Mouse (Mus musculus) heart, embryonic 15.5 days (tissue): ENCODE measurements around the gene Med19. TPM values are rescaled to one million over a fixed set of nuclear protein-coding genes. Genes with fewer than 3 reads are reported as not detected.
A peak's percentile ranks its signal among the peaks of the same experiment; 100 is the strongest.
"Not testable (repeated sequence)": the region's sequence is repeated elsewhere in the genome, so short reads cannot be mapped to it uniquely, and the experiment has no call there.

Source experiments
- ATAC-seq: fragments of 200-750 bp; cut with Nextera tagmentation; replicated peaks from 2 replicates; pipeline ENCODE4 v1.8.0; 2017; ENCODE audit warnings: low read depth, moderate TSS enrichment; ENCODE audit not compliant: insufficient number of reproducible peaks, insufficient read depth, low FRiP score
- H3K27ac ChIP-seq: fragments of 300-500 bp; sonication (generic); 2 replicates; pipeline ENCODE4 v1.5.1; 2015; ENCODE audit warnings: mild to moderate bottlenecking, inconsistent platforms
- H3K27me3 ChIP-seq: fragments of 300-500 bp; sonication (generic); 2 replicates; pipeline ENCODE4 v1.6.1; 2015; ENCODE audit warnings: inconsistent platforms
- H3K36me3 ChIP-seq: fragments of 300-500 bp; sonication (generic); 2 replicates; pipeline ENCODE4 v1.6.1; 2015; ENCODE audit warnings: mild to moderate bottlenecking, inconsistent platforms
- H3K4me1 ChIP-seq: fragments of 300-500 bp; sonication (generic); replicated peaks from 2 replicates; pipeline ENCODE4 v1.6.1; 2015; ENCODE audit warnings: inconsistent platforms
- H3K4me2 ChIP-seq: fragments of 300-500 bp; sonication (generic); 2 replicates; pipeline ENCODE4 v1.6.1; 2015; ENCODE audit warnings: inconsistent platforms, mild to moderate bottlenecking, moderate library complexity
- H3K4me3 ChIP-seq: fragments of 300-500 bp; sonication (generic); 2 replicates; pipeline ENCODE4 v1.5.1; 2015; ENCODE audit warnings: mild to moderate bottlenecking, inconsistent platforms
- H3K9ac ChIP-seq: fragments of 300-500 bp; sonication (generic); 2 replicates; pipeline ENCODE4 v1.6.1; 2015; ENCODE audit warnings: mild to moderate bottlenecking, inconsistent platforms
- H3K9me3 ChIP-seq: fragments of 300-500 bp; sonication (generic); replicated peaks from 2 replicates; pipeline ENCODE4 v1.6.1; 2016; ENCODE audit warnings: inconsistent platforms
- WGBS: fragments of 180-500 bp; shearing (Covaris S2); methylation state at CpG from one replicate; pipeline ENCODE4 v1.1.7; 2015; ENCODE audit warnings: mixed read lengths; 5-methylcytosine and 5-hydroxymethylcytosine counted together
- polyA plus RNA-seq: library from polyadenylated mRNA; unstranded; fragments of >200 nt; fragmentation: Nextera tagmentation; extraction: Ambion mirVana; gene quantifications from 2 replicates; pipeline ENCODE4 v1.2.1, GENCODE M21; 2015

The Med19 gene
- polyA plus RNA-seq, 1 experiment from 2014 or later = 22.2 TPM

- peak overlapping the region; percentile 97 for H3K4me3 ChIP-seq
- 4% methylated on average over 39 of the region's 39 CpGs for WGBS
- H3K27ac ChIP-seq = peak overlapping the region; percentile 92
- H3K36me3 ChIP-seq = peaks cover 33% of the 10 kb centered on the region
- H3K27me3 ChIP-seq = no peaks in the 10 kb centered on the region
- peak overlapping the region; percentile 96 for H3K9ac ChIP-seq
- H3K4me1 ChIP-seq = peaks cover 14% of the 10 kb centered on the region
- H3K9me3 ChIP-seq = no peaks in the 10 kb centered on the region
- H3K4me2 ChIP-seq = peak overlapping the region; percentile 79
- ATAC-seq = peak; percentile 63
These were observed 8.2 kb upstream of the Med19 start for GRCm38 (mm10) chr2:84669828-84670568.

GRCm38 (mm10) chr2:84670569-84670933, 7.7 kb upstream of the Med19 start, which contains the start of gene Selenoh:
Gene Selenoh (minus strand): TSS chr2:84670770.
- ATAC-seq = peak; percentile 92
- peak within 1 kb of the TSS; percentile 96 for H3K9ac ChIP-seq
- H3K4me2 ChIP-seq = peak within 1 kb of the TSS; percentile 79
- no peaks in the 10 kb centered on the region for H3K9me3 ChIP-seq
- WGBS = 0% methylated on average over 20 of the region's 20 CpGs
- H3K36me3 ChIP-seq = peaks cover 38% of the 10 kb centered on the region
- peaks cover 14% of the 10 kb centered on the region for H3K4me1 ChIP-seq
- peak within 1 kb of the TSS; percentile 97 for H3K4me3 ChIP-seq
- peak within 1 kb of the TSS; percentile 92 for H3K27ac ChIP-seq
- no peaks in the 10 kb centered on the region for H3K27me3 ChIP-seq

GRCm38 (mm10) chr2:84671535-84671934, 6.7 kb upstream of the Med19 start:
- ATAC-seq = not testable (repeated sequence)
- Histone ChIP-seq H3K27ac (peak overlapping the region; percentile 92), H3K4me2 (peak overlapping the region; percentile 79; the same call in 1 of the 2 replicates)

GRCm38 (mm10) chr2:84677270-84677967, 783 bp upstream of the Med19 start:
- H3K27me3 ChIP-seq = no peaks in the 10 kb centered on the region
- peak overlapping the region; percentile 78 for H3K27ac ChIP-seq
- peak; percentile 51 for ATAC-seq
- H3K4me3 ChIP-seq = peak overlapping the region; percentile 99
- H3K4me2 ChIP-seq = peak overlapping the region; percentile 71
- H3K9me3 ChIP-seq = no peaks in the 10 kb centered on the region
- WGBS = 6% methylated on average over 22 of the region's 22 CpGs
- H3K4me1 ChIP-seq = peaks cover 22% of the 10 kb centered on the region
- H3K36me3 ChIP-seq = peaks cover 37% of the 10 kb centered on the region
- peak overlapping the region; percentile 69 for H3K9ac ChIP-seq

More at GRCm38 (mm10) chr2:84671535-84671934, 6.7 kb upstream of the Med19 start:
- not testable (repeated sequence) for H3K9ac ChIP-seq, H3K9me3 ChIP-seq, H3K27me3 ChIP-seq, H3K4me3 ChIP-seq
- peaks cover 22% of the 10 kb centered on the region for H3K4me1 ChIP-seq
- peaks cover 47% of the 10 kb centered on the region for H3K36me3 ChIP-seq
- WGBS = 54% methylated on average over 4 of the region's 5 CpGs

GRCm38 (mm10) chr2:84679016-84679415, 814 bp downstream of the Med19 start, which contains the start of gene Tmx2:
Gene Tmx2 (minus strand): TSS chr2:84679140.
- ATAC-seq = no peak
- WGBS = 13% methylated on average over 8 of the region's 8 CpGs
- H3K9ac ChIP-seq = peak within 1 kb of the TSS; percentile 91

GRCm38 (mm10) chr2:84682605-84683183, 4.5 kb downstream of the Med19 start:
- Histone ChIP-seq H3K27me3 (no peaks in the 10 kb centered on the region), H3K4me2 (no peak overlapping the region), H3K4me3 (no peak overlapping the region), H3K4me1 (peaks cover 11% of the 10 kb centered on the region), H3K9ac (no peak overlapping the region), H3K36me3 (peaks cover 27% of the 10 kb centered on the region), H3K27ac (no peak overlapping the region; the same call in 1 of the 2 replicates), H3K9me3 (no peaks in the 10 kb centered on the region)
- ATAC-seq = no peak
- 30% methylated on average over 6 of the region's 6 CpGs for WGBS

More at GRCm38 (mm10) chr2:84679016-84679415, 814 bp downstream of the Med19 start, which contains the start of gene Tmx2:
- H3K27ac ChIP-seq = peak within 1 kb of the TSS; percentile 78
- no peaks in the 10 kb centered on the region for H3K27me3 ChIP-seq
- peaks cover 24% of the 10 kb centered on the region for H3K36me3 ChIP-seq
- H3K4me3 ChIP-seq = peak within 1 kb of the TSS; percentile 99
- H3K4me1 ChIP-seq = peaks cover 27% of the 10 kb centered on the region
- H3K9me3 ChIP-seq = no peaks in the 10 kb centered on the region
- peak within 1 kb of the TSS; percentile 85 for H3K4me2 ChIP-seq

- no peak overlapping the region for H3K4me2 ChIP-seq
- WGBS = 73% methylated on average over 2 of the region's 2 CpGs
- no peak overlapping the region for H3K27ac ChIP-seq
- H3K9me3 ChIP-seq = no peaks in the 10 kb centered on the region
- no peak overlapping the region for H3K4me3 ChIP-seq
- peaks cover 77% of the 10 kb centered on the region for H3K36me3 ChIP-seq
- no peak overlapping the region for H3K9ac ChIP-seq
- H3K4me1 ChIP-seq = no peaks in the 10 kb centered on the region
- ATAC-seq = no peak
- no peaks in the 10 kb centered on the region for H3K27me3 ChIP-seq
These were observed 10.1 kb downstream of the Med19 start for GRCm38 (mm10) chr2:84688080-84688844.

- no peak overlapping the region for H3K27ac ChIP-seq
- no peak overlapping the region for H3K4me2 ChIP-seq
- no peak for ATAC-seq
- WGBS = 89% methylated on average over 12 of the region's 12 CpGs
- H3K4me3 ChIP-seq = no peak overlapping the region
- peaks cover 89% of the 10 kb centered on the region for H3K36me3 ChIP-seq
- H3K4me1 ChIP-seq = no peaks in the 10 kb centered on the region
- no peaks in the 10 kb centered on the region for H3K27me3 ChIP-seq
- H3K9me3 ChIP-seq = no peaks in the 10 kb centered on the region
- no peak overlapping the region for H3K9ac ChIP-seq
These were observed 11.8 kb downstream of the Med19 start for GRCm38 (mm10) chr2:84690050-84690449.

- Histone ChIP-seq H3K4me3 (no peak overlapping the region), H3K9me3 (no peaks in the 10 kb centered on the region), H3K27me3 (no peaks in the 10 kb centered on the region), H3K27ac (no peak overlapping the region), H3K36me3 (peaks cover 62% of the 10 kb centered on the region), H3K9ac (no peak overlapping the region), H3K4me2 (no peak overlapping the region), H3K4me1 (no peaks in the 10 kb centered on the region)
- WGBS = 83% methylated on average over 5 of the region's 5 CpGs
- no peak for ATAC-seq
These were observed 16.9 kb downstream of the Med19 start for GRCm38 (mm10) chr2:84695007-84695695.

GRCm38 (mm10) chr2:84703497-84703896, 25.3 kb downstream of the Med19 start:
- peaks cover 25% of the 10 kb centered on the region for H3K36me3 ChIP-seq
- no peaks in the 10 kb centered on the region for H3K27me3 ChIP-seq
- WGBS = 85% methylated on average over 1 of the region's 1 CpGs
- no peak overlapping the region for H3K4me3 ChIP-seq
- no peak for ATAC-seq
- no peaks in the 10 kb centered on the region for H3K9me3 ChIP-seq
- H3K4me2 ChIP-seq = no peak overlapping the region
- 0 out of 2 replicates have a peak, but pooled peaks cover 2% of the 10 kb centered on the region for H3K4me1 ChIP-seq
- no peak overlapping the region for H3K27ac ChIP-seq
- no peak overlapping the region for H3K9ac ChIP-seq
